ENCODE assay signal across 9 mouse cellular contexts in the genomic region with DNA sequence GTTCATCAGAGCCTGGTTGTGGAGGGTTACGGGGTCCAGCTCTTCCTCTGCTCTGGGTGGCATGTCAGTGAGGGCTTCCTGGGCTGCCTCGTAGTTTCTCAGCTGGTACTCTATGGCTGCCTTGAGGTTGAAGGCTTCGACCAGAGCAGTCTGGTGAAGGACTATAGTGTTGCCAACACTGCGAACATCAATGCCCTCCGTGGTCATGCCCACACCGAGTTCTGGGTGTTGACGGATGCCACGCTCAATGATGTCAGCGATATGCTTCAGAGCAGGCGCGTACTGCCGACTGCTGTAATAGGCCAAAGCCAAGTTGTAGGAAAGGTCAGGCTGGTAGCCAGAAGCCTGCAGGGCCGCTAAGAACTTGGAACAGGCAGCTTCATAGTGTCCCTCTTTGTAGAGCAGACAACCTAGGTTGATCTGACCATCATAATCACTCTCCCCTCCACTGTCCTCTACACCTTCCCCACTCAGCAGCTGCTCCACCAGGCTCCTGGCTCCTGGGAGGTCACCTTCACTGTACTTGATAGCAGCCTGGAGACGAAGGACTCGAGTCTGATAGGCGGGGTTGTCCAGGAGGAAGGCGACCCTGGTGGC. TPM values are rescaled to one million over a fixed set of nuclear protein-coding genes. Genes with fewer than 3 reads are reported as not detected.
A peak's percentile ranks its signal among the peaks of the same experiment; 100 is the strongest.
DNase-seq lines count a peak whose midpoint lies in the region; ATAC-seq and TF ChIP-seq lines count a peak whose summit lies in the region.
"Not testable (repeated sequence)": the region's sequence is repeated elsewhere in the genome, so short reads cannot be mapped to it uniquely, and the experiment has no call there.
"Had no signal": no experiment of that assay in that cellular context is flagged by ENCODE, and none has a peak within 500 bp of the region (broad histone marks: within the 10 kb centered on the region; RNA-seq: fewer than 3 reads in every experiment).

No protein-coding gene starts in this region.

- peak; percentile 54; the same call in 1 of the 2 replicates for ATAC-seq in embryonic facial prominence, embryonic 11.5 days (replicated peaks; ENCODE audit: insufficient number of reproducible peaks, low FRiP score, low TSS enrichment, low read depth)
- peak; percentile 73 for ATAC-seq in hindbrain, embryonic 12.5 days (ENCODE audit: low FRiP score)
- ATAC-seq in kidney, embryonic 16.5 days (ENCODE audit: low FRiP score, low TSS enrichment) = peak; percentile 81
- 0 out of 2 replicates have a peak, but pooled peaks have one; percentile 12 for ATAC-seq in liver, embryonic 15.5 days (ENCODE audit: insufficient read depth)
- ATAC-seq in midbrain, embryonic 16.5 days = peak; percentile 29; the same call in 1 of the 2 replicates

- intact Hi-C loops in gastrocnemius, adult 2 months (cut with DNase I) = loop anchor here (5.0 kb wide), 1 partner anchor 45 kb away; a partner anchor contains a TSS

- not testable (repeated sequence) for H3K9me3 ChIP-seq in embryonic facial prominence, embryonic 11.5 days (replicated peaks; ENCODE audit: control insufficient read depth, low read length); hindbrain, embryonic 12.5 days (replicated peaks); kidney, embryonic 16.5 days (ENCODE audit: low read length); liver, embryonic 15.5 days (replicated peaks); midbrain, embryonic 16.5 days (replicated peaks; ENCODE audit: control insufficient read depth, low read length, poor library complexity, severe bottlenecking)

- H3K4me1 ChIP-seq in embryonic facial prominence, embryonic 11.5 days (ENCODE audit: control insufficient read depth, insufficient read depth, low read length); hindbrain, embryonic 12.5 days; kidney, embryonic 16.5 days (ENCODE audit: insufficient read depth, low read length); liver, embryonic 15.5 days (replicated peaks); midbrain, embryonic 16.5 days (ENCODE audit: control insufficient read depth, insufficient read depth, low read length); testis, adult 2 months (ENCODE audit: control insufficient read depth, insufficient read depth, low read length): not testable (repeated sequence)

- not testable (repeated sequence) for TF ChIP-seq CTCF in gastrocnemius, adult 2 months (IDR thresholded peaks at IDR 0.05); testis, adult 2 months (IDR thresholded peaks at IDR 0.05; ENCODE audit: control insufficient read depth, insufficient read depth, insufficient replicate concordance, low read depth, low read length)

- not testable (repeated sequence) for H3K27ac ChIP-seq in embryonic facial prominence, embryonic 11.5 days (replicated peaks; ENCODE audit: low read depth, low read length); hindbrain, embryonic 12.5 days; kidney, embryonic 16.5 days (ENCODE audit: low read length); liver, embryonic 15.5 days (replicated peaks); midbrain, embryonic 16.5 days (ENCODE audit: low read length); testis, adult 2 months (ENCODE audit: control insufficient read depth, insufficient read depth, low read depth, low read length)
- H3K27ac ChIP-seq in gastrocnemius, adult 2 months = peak overlapping the region; percentile 94

- H3K9ac ChIP-seq in embryonic facial prominence, embryonic 11.5 days (replicated peaks; ENCODE audit: low read length); liver, embryonic 15.5 days; midbrain, embryonic 16.5 days (ENCODE audit: low read depth, low read length): not testable (repeated sequence)
- H3K9ac ChIP-seq in hindbrain, embryonic 12.5 days = peak overlapping the region; percentile 59
- H3K9ac ChIP-seq in kidney, embryonic 16.5 days (replicated peaks; ENCODE audit: low read length) = peak overlapping the region; percentile 53; the same call in 1 of the 2 replicates

- H3K4me2 ChIP-seq in embryonic facial prominence, embryonic 11.5 days (ENCODE audit: low read depth, low read length) = peak overlapping the region; percentile 44
- H3K4me2 ChIP-seq in hindbrain, embryonic 12.5 days (replicated peaks) = peak overlapping the region; percentile 63
- peak overlapping the region; percentile 59 for H3K4me2 ChIP-seq in kidney, embryonic 16.5 days (replicated peaks; ENCODE audit: low read depth, low read length)
- H3K4me2 ChIP-seq in liver, embryonic 15.5 days = peak overlapping the region; percentile 64
- peak overlapping the region; percentile 62 for H3K4me2 ChIP-seq in midbrain, embryonic 16.5 days (ENCODE audit: low read length)

- H3K27me3 ChIP-seq in embryonic facial prominence, embryonic 11.5 days (ENCODE audit: control insufficient read depth, insufficient read depth, low read length); hindbrain, embryonic 12.5 days; kidney, embryonic 16.5 days (ENCODE audit: insufficient read depth, low read length); liver, embryonic 15.5 days; midbrain, embryonic 16.5 days (ENCODE audit: control insufficient read depth, insufficient read depth, low read depth, low read length); testis, adult 2 months (ENCODE audit: control insufficient read depth, insufficient read depth, low read length): not testable (repeated sequence)

- peak overlapping the region; percentile 48 for H3K4me3 ChIP-seq in embryonic facial prominence, embryonic 11.5 days (ENCODE audit: low read depth, low read length)
- peak overlapping the region; percentile 75 for H3K4me3 ChIP-seq in gastrocnemius, adult 2 months
- peak overlapping the region; percentile 46 for H3K4me3 ChIP-seq in hindbrain, embryonic 12.5 days
- H3K4me3 ChIP-seq in kidney, embryonic 16.5 days (ENCODE audit: low read length) = peak overlapping the region; percentile 64
- peak overlapping the region; percentile 66 for H3K4me3 ChIP-seq in liver, embryonic 15.5 days (replicated peaks)
- H3K4me3 ChIP-seq in midbrain, embryonic 16.5 days (ENCODE audit: low read depth, low read length) = peak overlapping the region; percentile 39
- H3K4me3 ChIP-seq in testis, adult 2 months (ENCODE audit: control insufficient read depth, low read depth, low read length) = peak overlapping the region; percentile 92

- TF ChIP-seq POLR2A in testis, adult 2 months (IDR thresholded peaks at IDR 0.05; ENCODE audit: control insufficient read depth, low read depth, low read length) = not testable (repeated sequence)

- not testable (repeated sequence) for H3K36me3 ChIP-seq in embryonic facial prominence, embryonic 11.5 days (replicated peaks; ENCODE audit: control insufficient read depth, insufficient read depth, low read depth, low read length); hindbrain, embryonic 12.5 days; kidney, embryonic 16.5 days (ENCODE audit: insufficient read depth, low read length); liver, embryonic 15.5 days (replicated peaks); midbrain, embryonic 16.5 days (ENCODE audit: control insufficient read depth, insufficient read depth, low read length); testis, adult 2 months (ENCODE audit: control insufficient read depth, insufficient read depth, low read length)

- DNase-seq in adipocyte (ENCODE audit: low spot score) = peak; percentile 26
- not testable (repeated sequence) for DNase-seq in embryonic facial prominence, embryonic 11.5 days (ENCODE audit: low spot score)
- peak; percentile 28 for DNase-seq in gastrocnemius, adult 2 months

- 66% methylated on average over 13 of the region's 17 CpGs for WGBS in embryonic facial prominence, embryonic 11.5 days
- 68% methylated on average over 16 of the region's 17 CpGs for WGBS in hindbrain, embryonic 12.5 days
- WGBS in kidney, embryonic 16.5 days = 60% methylated on average over 11 of the region's 17 CpGs
- WGBS in liver, embryonic 15.5 days (ENCODE audit: insufficient replicate concordance) = 63% methylated on average over 16 of the region's 17 CpGs
- 72% methylated on average over 14 of the region's 17 CpGs for WGBS in midbrain, embryonic 16.5 days

RNA-seq across cellular contexts. Expression of a gene that starts 0.8 kb away (rescaled TPM):
- polyA plus RNA-seq in embryonic facial prominence, embryonic 11.5 days (2014; fragmentation: Nextera tagmentation; extraction: Ambion mirVana) = 8.0 and 9.0 TPM in 2 replicates
- total RNA-seq in gastrocnemius, adult 2 months (2021) = 1 to 10 TPM; 2.7 to 3.0 TPM
- 14.4 and 15.3 TPM in 2 replicates for polyA plus RNA-seq in hindbrain, embryonic 12.5 days (2016; fragmentation: Nextera tagmentation; extraction: Ambion mirVana)
- polyA plus RNA-seq in kidney, embryonic 16.5 days (2015; fragmentation: Nextera tagmentation; extraction: Ambion mirVana) = 14.0 and 14.4 TPM in 2 replicates
- polyA plus RNA-seq in liver, embryonic 15.5 days (2015; fragmentation: Nextera tagmentation; extraction: Ambion mirVana) = 0.94 and 1.0 TPM in 2 replicates
- polyA plus RNA-seq in midbrain, embryonic 16.5 days (2015; fragmentation: Nextera tagmentation; extraction: Ambion mirVana) = 21.4 and 22.7 TPM in 2 replicates
- 5.2 and 5.4 TPM in 2 replicates for polyA plus RNA-seq in testis, adult 2 months (2012; rRNA removed)

RNA-seq across cellular contexts. Expression of a gene that starts 40.4 kb away (rescaled TPM):
- 0.31 and 0.70 TPM in 2 replicates for polyA plus RNA-seq in embryonic facial prominence, embryonic 11.5 days (2014; fragmentation: Nextera tagmentation; extraction: Ambion mirVana)
- under 1 TPM; 0.33 to 0.38 TPM for total RNA-seq in gastrocnemius, adult 2 months (2021)
- 0.76 and 1.2 TPM in 2 replicates for polyA plus RNA-seq in hindbrain, embryonic 12.5 days (2016; fragmentation: Nextera tagmentation; extraction: Ambion mirVana)
- 0.53 and 0.64 TPM in 2 replicates for polyA plus RNA-seq in kidney, embryonic 16.5 days (2015; fragmentation: Nextera tagmentation; extraction: Ambion mirVana)
- polyA plus RNA-seq in liver, embryonic 15.5 days (2015; fragmentation: Nextera tagmentation; extraction: Ambion mirVana) = 0.16 TPM in 2 replicates
- polyA plus RNA-seq in midbrain, embryonic 16.5 days (2015; fragmentation: Nextera tagmentation; extraction: Ambion mirVana) = 0.78 and 1.2 TPM in 2 replicates
- 76.5 and 77.4 TPM in 2 replicates for polyA plus RNA-seq in testis, adult 2 months (2012; rRNA removed)
- polyA plus RNA-seq: inflammation-experienced regulatory T-cells, adult 6 months had no signal

RNA-seq across cellular contexts. Expression of a gene that starts 44.1 kb away (rescaled TPM):
- polyA plus RNA-seq in embryonic facial prominence, embryonic 11.5 days (2014; fragmentation: Nextera tagmentation; extraction: Ambion mirVana) = 11.7 and 13.8 TPM in 2 replicates
- total RNA-seq in gastrocnemius, adult 2 months (2021) = 1 to 10 TPM; 1.1 to 1.6 TPM
- polyA plus RNA-seq in hindbrain, embryonic 12.5 days (2016; fragmentation: Nextera tagmentation; extraction: Ambion mirVana) = 8.3 and 9.2 TPM in 2 replicates
- 9.6 and 10.5 TPM in 2 replicates for polyA plus RNA-seq in kidney, embryonic 16.5 days (2015; fragmentation: Nextera tagmentation; extraction: Ambion mirVana)
- polyA plus RNA-seq in liver, embryonic 15.5 days (2015; fragmentation: Nextera tagmentation; extraction: Ambion mirVana) = 0.98 and 1.1 TPM in 2 replicates
- polyA plus RNA-seq in midbrain, embryonic 16.5 days (2015; fragmentation: Nextera tagmentation; extraction: Ambion mirVana) = 8.8 and 10.2 TPM in 2 replicates
- polyA plus RNA-seq in testis, adult 2 months (2012; rRNA removed) = 12.3 and 12.4 TPM in 2 replicates

Comparison
In these comparisons a context has a peak if more than half of its experiments do, and no peak if none do; other contexts are left out.
1. ATAC-seq: peak in every context shown above with its lines; median percentile 81 in kidney, embryonic 16.5 days; 73 in hindbrain, embryonic 12.5 days; 54 in embryonic facial prominence, embryonic 11.5 days; 29 in midbrain, embryonic 16.5 days; 12 in liver, embryonic 15.5 days.
2. H3K4me3 ChIP-seq: peak in every context shown above with its lines; median percentile 92 in testis, adult 2 months; 75 in gastrocnemius, adult 2 months; 66 in liver, embryonic 15.5 days; 64 in kidney, embryonic 16.5 days; 48 in embryonic facial prominence, embryonic 11.5 days; 46 in hindbrain, embryonic 12.5 days; 39 in midbrain, embryonic 16.5 days.
3. RNA of a gene that starts 40.4 kb away (polyA plus RNA-seq): 76.5 to 77.4 TPM in testis, adult 2 months; 0.76 to 1.2 TPM in hindbrain, embryonic 12.5 days, 0.78 to 1.2 TPM in midbrain, embryonic 16.5 days, 0.31 to 0.70 TPM in embryonic facial prominence, embryonic 11.5 days, 0.53 to 0.64 TPM in kidney, embryonic 16.5 days and 0.16 TPM in liver, embryonic 15.5 days; every median in the first group is over 10 times any median in the second.
4. Peak in every context shown above with its lines, with median percentiles within 50 percentile points of each other: H3K4me2 ChIP-seq.